Mouse (Mus musculus): ENCODE data around the gene Anxa4. TPM values are rescaled to one million over a fixed set of nuclear protein-coding genes. Genes with fewer than 3 reads are reported as not detected.

Anxa4 gene
- total RNA-seq, 4 experiments from 2014 or later: 14.2 to 26.6 (median 21.2) TPM

Other genes starting within 250 kb of the Anxa4 start
- not detected for gene Asprv1, start 165.4 kb downstream of the Anxa4 start, total RNA-seq (2022)
- 1 to 10 TPM; 2.8 to 4.0 (median 3.2) TPM for gene Mxd1, start 124.4 kb downstream of the Anxa4 start, total RNA-seq (2022)
- gene Snrnp27, start 109.1 kb downstream of the Anxa4 start, total RNA-seq (2022): 10 to 100 TPM; 58.0 to 74.4 (median 64.0) TPM
- 1 to 10 TPM; 2.1 to 2.6 (median 2.4) TPM for gene Gmcl1, start 60.2 kb downstream of the Anxa4 start, total RNA-seq (2022)
- 10 to 100 TPM; 33.1 to 53.8 (median 37.8) TPM for gene Aak1, start 55.9 kb upstream of the Anxa4 start, total RNA-seq (2022)
- 10 to 100 TPM; 55.9 to 72.7 (median 65.2) TPM for gene Nfu1, start 215.7 kb upstream of the Anxa4 start, total RNA-seq (2022)
- gene Gfpt1, start 249.3 kb upstream of the Anxa4 start, total RNA-seq (2022): 10 to 100 TPM; 33.2 to 37.1 (median 35.4) TPM